Mouse (Mus musculus) cerebellum, adult 2 months (tissue): ENCODE data around the gene Atp1a3. TPM values are rescaled to one million over a fixed set of nuclear protein-coding genes. Genes with fewer than 3 reads are reported as not detected.

ENCODE experiments used
- DNase-seq, 2 experiments: peaks; one replicate each; pipeline ENCODE4 v3.0.0; 2021
- H3K27ac ChIP-seq: fragments of 200-500 bp; 2 replicates; pipeline ENCODE4 v1.5.1; 2012; ENCODE audit warnings: low read length, control low read depth, inconsistent platforms; ENCODE audit not compliant: insufficient read depth
- H3K27me3 ChIP-seq: fragments of 200-500 bp; 2 replicates; pipeline ENCODE4 v1.6.1; 2012; ENCODE audit warnings: inconsistent platforms, mild to moderate bottlenecking, low read length, moderate library complexity; ENCODE audit not compliant: control insufficient read depth, insufficient read depth
- H3K4me1 ChIP-seq: fragments of 200-500 bp; 2 replicates; pipeline ENCODE4 v1.6.1; 2011; ENCODE audit warnings: low read length; ENCODE audit not compliant: control insufficient read depth, insufficient read depth
- H3K4me3 ChIP-seq: fragments of 200-500 bp; replicated peaks from 2 replicates; pipeline ENCODE3; 2011; ENCODE audit warnings: mild to moderate bottlenecking, low read depth, low read length, control low read depth; ENCODE audit not compliant: insufficient read depth
- CTCF ChIP-seq: fragments of 200-500 bp; IDR thresholded peaks from 2 replicates; pipeline ENCODE4 v1.5.1; 2011; ENCODE audit warnings: low read depth, mild to moderate bottlenecking, control low read depth, low read length, moderate library complexity, borderline replicate concordance; ENCODE audit not compliant: insufficient read depth
- POLR2A ChIP-seq: fragments of 200-500 bp; IDR thresholded peaks from 2 replicates; pipeline ENCODE4 v1.6.1; 2011; ENCODE audit warnings: low read length, control low read depth, borderline replicate concordance; ENCODE audit not compliant: insufficient read depth
- WGBS: fragments of 180-500 bp; shearing (Covaris S2); methylation state at CpG from one replicate; pipeline ENCODE4 v1.1.7; 2018; 5-methylcytosine and 5-hydroxymethylcytosine counted together
- polyA plus RNA-seq: library from polyadenylated mRNA; depleted of rRNA; stranded (reverse); fragments of >200 nt; gene quantifications from 2 replicates; pipeline ENCODE4 v1.2.3, GENCODE M21; 2012

Atp1a3 gene
- polyA plus RNA-seq, 1 experiment, result 1,473 TPM

DNA sequence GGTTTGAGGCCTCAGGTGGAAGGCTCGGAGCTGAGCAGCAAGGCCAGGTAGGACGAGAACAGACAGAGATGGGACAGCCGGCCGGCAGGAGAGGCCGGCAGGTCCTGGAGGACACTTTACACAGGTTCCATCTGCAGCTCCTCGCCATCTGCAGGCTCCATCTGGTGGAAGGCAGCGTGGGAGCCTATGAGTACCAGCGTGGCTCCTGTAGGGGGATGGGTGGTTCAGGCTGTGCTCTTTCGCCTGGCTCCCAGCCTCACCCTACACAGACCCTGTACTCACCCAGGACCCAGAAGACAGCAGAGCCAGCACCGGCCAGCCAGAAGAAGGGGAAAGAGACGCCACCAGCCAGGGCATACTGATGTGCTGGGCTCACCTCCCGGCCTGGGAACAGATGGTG lies 36.0 kb downstream of the Atp1a3 start:
- H3K4me1 ChIP-seq, result peaks cover 39% of the 10 kb centered on the region
- TF ChIP-seq CTCF, result no peak
- 0 out of 2 replicates have a peak, but pooled peaks have one; percentile 32 for TF ChIP-seq POLR2A
- peak; percentile 88 to 92 for DNase-seq
- H3K27me3 ChIP-seq, result no peaks in the 10 kb centered on the region
- 9% methylated on average over 12 of the region's 12 CpGs for WGBS
- H3K27ac ChIP-seq, result peak overlapping the region; percentile 89
- peak overlapping the region; percentile 2 for H3K4me3 ChIP-seq

DNA sequence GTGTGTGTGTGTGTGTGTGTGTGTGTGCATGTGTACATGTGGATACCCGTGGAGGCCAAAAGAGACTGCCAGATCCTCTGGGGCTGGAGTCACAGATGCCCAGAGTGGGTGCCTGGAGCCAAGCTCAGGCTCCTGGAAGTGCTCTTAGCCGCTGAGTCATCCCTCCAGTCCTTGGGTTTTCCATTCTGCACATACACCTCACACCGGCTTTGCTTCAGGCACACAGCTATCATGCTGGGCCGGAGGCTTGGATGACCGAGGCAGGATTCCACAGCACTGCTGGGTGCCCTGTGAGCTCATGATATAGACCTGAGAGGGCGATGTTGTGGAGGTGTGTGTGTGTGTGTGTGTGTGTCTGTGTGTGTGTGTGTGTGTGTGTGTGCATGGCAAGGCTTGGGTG lies 37.3 kb downstream of the Atp1a3 start:
- Histone ChIP-seq H3K27ac (peak overlapping the region; percentile 92), H3K27me3 (no peaks in the 10 kb centered on the region), H3K4me3 (no peak overlapping the region), H3K4me1 (peaks cover 39% of the 10 kb centered on the region)
- peak; percentile 52 to 74 for DNase-seq
- TF ChIP-seq CTCF (no peak), POLR2A (peak; percentile 26; the same call in 1 of the 2 replicates)
- WGBS, result 11% methylated on average over 6 of the region's 6 CpGs

DNA sequence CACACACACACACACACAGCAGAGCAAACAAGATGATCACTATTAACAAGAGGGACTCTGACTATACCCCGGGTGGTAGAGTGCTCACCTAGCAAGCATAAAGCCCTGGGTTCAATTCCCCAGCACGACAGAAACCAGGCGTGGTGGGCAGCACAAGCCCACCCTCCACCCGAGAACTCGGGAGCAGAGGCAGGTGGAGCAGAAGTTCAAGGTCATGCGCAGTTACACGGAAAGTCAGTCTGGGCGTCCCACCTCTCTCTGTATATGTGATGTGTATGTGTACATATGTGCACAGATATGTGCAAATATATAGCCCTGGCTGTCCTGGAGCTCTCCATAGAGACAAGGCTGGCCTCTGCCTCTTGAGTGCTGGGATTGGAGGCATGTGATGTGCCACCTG lies 37.8 kb downstream of the Atp1a3 start:
- WGBS, result 88% methylated on average over 8 of the region's 8 CpGs
- H3K4me1 ChIP-seq, result peaks cover 39% of the 10 kb centered on the region
- H3K4me3 ChIP-seq, result no peak overlapping the region
- H3K27ac ChIP-seq, result peak overlapping the region; percentile 92
- no peaks in the 10 kb centered on the region for H3K27me3 ChIP-seq
- no peak for DNase-seq
- no peak for TF ChIP-seq POLR2A
- TF ChIP-seq CTCF, result no peak

DNA sequence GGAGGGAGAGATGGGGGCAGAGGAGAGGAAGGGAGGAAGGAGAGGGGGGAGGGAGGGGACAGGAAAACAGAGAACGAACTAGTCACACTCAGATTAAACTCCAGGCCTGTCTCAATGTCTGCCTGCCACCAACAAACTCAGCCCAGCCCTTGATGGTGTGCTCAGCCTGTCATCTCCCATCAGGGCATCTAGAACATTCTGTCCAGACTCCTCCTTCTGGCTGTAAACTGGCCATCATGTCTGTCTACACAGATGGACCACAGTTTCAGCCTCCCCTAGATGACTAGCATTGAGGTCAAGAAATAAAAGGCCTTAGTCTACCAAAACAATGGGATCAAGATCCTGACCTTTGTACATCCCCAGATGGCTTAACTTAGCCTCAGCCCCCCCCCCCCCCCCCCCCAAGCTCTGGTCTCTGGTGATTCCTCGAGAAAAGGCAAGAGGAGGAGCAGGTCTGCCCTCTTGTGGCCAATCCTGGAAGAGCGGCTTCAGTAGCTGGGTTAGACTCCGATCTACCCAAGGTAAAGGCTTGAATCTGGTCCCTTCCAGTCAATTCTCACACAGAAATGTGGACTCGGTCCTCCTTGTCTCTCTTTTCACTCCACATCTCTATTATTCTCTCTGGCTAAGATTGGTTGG lies 40.7 kb downstream of the Atp1a3 start:
- peak; percentile 83 to 92 for DNase-seq
- 9% methylated on average over 5 of the region's 5 CpGs for WGBS
- peaks cover 32% of the 10 kb centered on the region for H3K4me1 ChIP-seq
- no peaks in the 10 kb centered on the region for H3K27me3 ChIP-seq
- H3K27ac ChIP-seq, result no peak overlapping the region
- no peak overlapping the region for H3K4me3 ChIP-seq
- peak; percentile 75 for TF ChIP-seq CTCF
- TF ChIP-seq POLR2A, result no peak

DNA sequence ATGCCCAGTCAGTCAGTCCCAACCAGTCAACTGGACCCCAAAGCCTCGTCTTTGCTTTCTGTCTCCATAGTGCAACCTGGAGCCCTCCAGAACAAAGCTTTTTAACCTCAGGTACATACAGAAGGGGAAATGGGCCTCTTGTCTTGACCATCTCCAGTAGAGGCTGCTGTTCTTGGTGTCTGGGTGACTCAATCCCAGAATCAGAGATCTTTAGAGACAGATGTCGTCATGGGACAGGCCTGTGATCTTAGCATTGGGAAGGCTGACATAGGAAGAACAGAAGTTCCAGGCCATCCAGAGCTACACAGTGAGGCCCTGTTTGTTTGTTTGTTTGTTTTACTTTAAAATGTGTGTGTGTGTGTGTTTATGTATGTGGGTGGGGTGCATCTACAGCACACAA lies 41.5 kb downstream of the Atp1a3 start:
- WGBS, result 78% methylated on average over 2 of the region's 2 CpGs

DNA sequence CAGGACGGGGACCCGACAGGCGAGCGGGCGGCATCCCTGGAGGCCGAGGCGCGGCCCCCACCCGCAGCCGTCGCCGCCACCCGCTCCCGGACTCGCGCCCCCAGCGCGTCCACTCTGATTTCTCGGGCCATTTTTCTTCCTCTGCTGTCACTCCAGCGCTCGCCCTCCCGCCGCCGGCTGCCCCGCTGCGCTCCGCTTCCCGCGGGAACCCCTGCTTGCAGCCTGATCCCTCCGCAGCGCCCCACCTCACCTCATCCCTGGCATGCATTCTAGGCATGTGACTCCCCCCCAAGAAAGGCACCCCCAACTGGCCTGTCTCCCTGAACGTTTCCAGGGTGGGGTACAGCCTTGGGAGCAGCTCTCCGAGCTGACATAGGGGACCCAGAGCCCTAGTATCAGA lies 50.5 kb downstream of the Atp1a3 start:
- H3K4me3 ChIP-seq, result no peak overlapping the region
- H3K27me3 ChIP-seq, result peaks cover 2% of the 10 kb centered on the region; the same call in 1 of the 2 replicates
- no peaks in the 10 kb centered on the region for H3K4me1 ChIP-seq
- H3K27ac ChIP-seq, result no peak overlapping the region
- WGBS, result 8% methylated on average over 31 of the region's 33 CpGs
- no peak for DNase-seq
- no peak for TF ChIP-seq POLR2A
- no peak for TF ChIP-seq CTCF

More for the DNA sequence above, 41.5 kb downstream of the Atp1a3 start:
- TF ChIP-seq CTCF, result no peak
- no peak for TF ChIP-seq POLR2A
- Histone ChIP-seq H3K27me3 (no peaks in the 10 kb centered on the region), H3K27ac (no peak overlapping the region), H3K4me3 (no peak overlapping the region), H3K4me1 (peaks cover 27% of the 10 kb centered on the region)
- DNase-seq, result no peak

DNA sequence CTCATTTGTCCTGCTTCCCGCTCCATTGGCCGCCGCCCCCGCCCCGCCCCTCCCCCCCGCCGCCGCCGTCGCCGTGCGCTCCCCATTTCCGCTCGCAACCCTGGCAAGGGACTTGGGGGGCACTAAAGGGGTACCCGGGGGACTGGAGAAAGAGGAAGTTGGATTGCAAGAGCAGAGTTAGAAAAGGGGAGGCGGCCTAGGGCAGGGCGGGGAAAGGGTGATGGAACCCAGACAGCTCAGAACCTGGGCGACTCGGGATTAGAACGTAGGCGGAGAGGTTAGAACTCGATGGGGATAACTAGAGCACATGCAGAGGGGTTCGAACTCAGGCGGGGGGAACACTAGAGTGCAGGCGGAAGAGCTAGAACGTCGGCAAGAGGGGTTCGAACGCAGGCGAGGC lies 51.3 kb downstream of the Atp1a3 start:
- Histone ChIP-seq H3K27ac (no peak overlapping the region), H3K4me3 (peak overlapping the region; percentile 21), H3K27me3 (peaks cover 2% of the 10 kb centered on the region; the same call in 1 of the 2 replicates), H3K4me1 (no peaks in the 10 kb centered on the region)
- no peak for DNase-seq
- TF ChIP-seq CTCF (no peak), POLR2A (no peak)
- 5% methylated on average over 30 of the region's 30 CpGs for WGBS

DNA sequence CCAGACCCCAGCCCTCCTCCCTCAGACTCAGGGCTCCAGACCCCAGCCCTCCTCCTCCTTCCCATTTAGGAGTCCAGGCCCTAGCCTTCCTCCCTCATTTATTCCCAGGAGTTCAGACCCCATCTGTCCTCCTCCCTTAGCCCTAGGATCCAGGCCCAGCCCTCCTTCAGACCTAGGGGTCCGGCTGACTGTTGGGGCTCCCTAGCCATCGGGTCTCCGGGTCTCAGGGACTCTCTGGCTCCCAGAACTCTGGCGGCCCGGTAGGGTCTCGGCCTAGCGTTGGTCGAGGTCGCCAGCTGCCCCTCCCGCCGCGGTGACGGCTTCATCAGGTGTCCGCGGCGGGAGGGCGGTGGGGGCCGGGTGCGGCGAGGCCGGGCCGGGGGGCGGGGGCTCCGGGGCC lies 51.8 kb downstream of the Atp1a3 start:
- Histone ChIP-seq H3K27ac (no peak overlapping the region), H3K4me3 (no peak overlapping the region), H3K4me1 (no peaks in the 10 kb centered on the region), H3K27me3 (peaks cover 2% of the 10 kb centered on the region; the same call in 1 of the 2 replicates)
- TF ChIP-seq CTCF, result no peak
- no peak for TF ChIP-seq POLR2A
- no peak for DNase-seq
- 9% methylated on average over 23 of the region's 24 CpGs for WGBS
